Mouse (Mus musculus) myocyte (in vitro differentiated cells): ENCODE data around the gene Lpcat2.

Source experiments
- MYOG ChIP-seq, 3 experiments: IDR thresholded peaks; one replicate each; pipeline ENCODE4 v1.6.1; 2011; ENCODE audit warnings: control low read depth in 2 of 3, low read depth in 2 of 3, mild to moderate bottlenecking in 2 of 3; ENCODE audit not compliant: insufficient read length in 2 of 3, control insufficient read depth in 1 of 3, insufficient read depth in 1 of 3
- POLR2A ChIP-seq: IDR thresholded peaks from one replicate; pipeline ENCODE4 v1.6.1; 2011; ENCODE audit warnings: low read depth, mild to moderate bottlenecking, control low read depth, moderate library complexity; ENCODE audit not compliant: insufficient read length

DNA sequence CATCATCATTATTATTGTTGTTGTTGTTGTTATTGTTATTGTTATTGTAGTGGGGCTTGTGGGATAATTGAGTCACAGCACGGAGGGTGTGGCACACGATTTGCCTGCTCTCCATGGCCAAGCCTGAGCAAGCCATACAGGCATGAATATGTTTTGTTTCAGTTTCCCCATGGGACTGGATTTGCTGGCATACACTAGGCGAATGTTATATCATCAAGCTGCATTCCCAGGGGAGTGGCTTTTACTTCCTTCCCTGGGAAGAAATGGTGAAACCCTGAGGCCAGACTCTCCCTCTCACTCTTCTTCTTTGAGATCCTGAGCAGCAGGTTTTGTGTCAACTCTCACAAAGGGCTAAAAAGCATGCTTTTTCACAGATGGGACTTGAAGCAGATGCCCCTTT, 16.5 kb upstream of the Lpcat2 start:
- TF ChIP-seq POLR2A (no peak), MYOG (IDR thresholded peaks at IDR 0.05; ENCODE audit: control insufficient read depth in 1 of 3, insufficient read depth in 1 of 3, insufficient read length in 2 of 3, low read depth in 2 of 3) (no peak)
